Mouse (Mus musculus): ENCODE data around the gene Gsk3a. TPM values are rescaled to one million over a fixed set of nuclear protein-coding genes. Genes with fewer than 3 reads are reported as not detected.

Gsk3a gene
- polyA plus RNA-seq, 1 experiment from 2014 or later, result 13.0 TPM

DNA sequence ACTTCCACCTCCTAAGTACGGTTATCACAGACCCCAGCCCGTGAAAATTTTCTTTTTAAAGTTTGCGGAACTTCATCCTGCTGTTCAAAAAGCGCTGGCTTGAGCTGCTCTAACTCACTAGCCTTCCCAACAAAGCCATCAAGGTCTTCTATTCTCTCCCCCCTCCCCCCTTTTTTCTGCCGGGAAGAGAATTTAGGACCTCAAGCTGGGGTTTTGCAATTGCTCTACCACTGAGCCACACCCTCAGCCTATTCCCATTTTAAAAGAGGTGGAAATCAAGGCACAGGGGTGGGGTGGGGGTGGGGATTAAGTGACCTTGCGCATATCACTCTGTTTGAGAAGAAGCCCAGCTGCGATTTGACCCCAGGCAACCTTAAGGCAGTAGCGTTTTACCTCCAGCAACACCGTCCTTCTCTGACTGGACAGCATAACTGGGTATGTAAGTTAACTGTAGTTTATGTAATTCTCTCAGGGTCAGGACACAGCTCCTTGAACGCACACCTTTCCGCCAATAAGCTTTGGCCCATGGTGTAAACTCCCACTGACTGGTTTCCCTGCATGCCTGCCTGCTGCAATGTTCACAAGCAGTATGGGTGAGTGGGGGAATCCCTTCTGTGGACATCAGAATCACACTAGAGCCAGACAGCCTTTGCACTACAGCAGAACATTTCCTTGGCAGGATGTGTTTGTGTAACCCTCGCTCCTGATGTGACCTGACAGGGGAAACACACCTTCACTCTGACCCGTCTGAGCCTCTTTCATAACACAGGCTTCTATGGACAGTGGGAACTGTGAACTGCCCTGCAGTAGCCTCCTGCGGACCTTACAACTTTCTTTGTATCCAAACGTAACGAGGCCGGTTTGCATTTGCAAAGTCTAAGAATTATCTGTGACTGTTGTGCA is 26.6 kb upstream of the Gsk3a start:
- Histone ChIP-seq H3K9ac (no peak overlapping the region), H3K27me3 (replicated peaks) (no peaks in the 10 kb centered on the region), H3K4me3 (no peak overlapping the region), H3K4me2 (no peak overlapping the region), H3K9me3 (replicated peaks) (no peaks in the 10 kb centered on the region), H3K36me3 (no peaks in the 10 kb centered on the region), H3K4me1 (peaks cover 37% of the 10 kb centered on the region), H3K27ac (no peak overlapping the region)
- no peak for ATAC-seq
- 46% methylated on average over 17 of the region's 17 CpGs for WGBS (ENCODE audit: insufficient replicate concordance)

DNA sequence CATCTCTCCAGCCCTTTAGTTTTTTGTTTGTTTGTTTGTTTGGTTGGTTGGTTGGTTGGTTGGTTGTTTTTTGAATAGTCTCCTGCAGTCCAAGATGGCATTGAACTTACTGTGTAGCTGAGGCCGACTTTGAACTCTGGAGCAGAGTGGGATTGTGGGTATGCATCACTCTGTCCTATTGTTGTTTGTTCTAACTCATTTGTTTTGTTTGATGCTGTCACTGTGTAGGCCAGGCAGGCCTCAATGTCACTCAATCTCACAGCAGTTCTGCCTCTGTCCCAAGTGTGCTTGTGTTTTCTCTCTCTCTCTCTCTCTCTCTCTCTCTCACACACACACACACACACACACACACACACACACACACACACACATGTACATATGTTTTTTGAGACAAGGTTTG is 24.2 kb upstream of the Gsk3a start:
- ATAC-seq, result no peak
- 59% methylated on average over 1 of the region's 1 CpGs for WGBS (ENCODE audit: insufficient replicate concordance)
- no peak overlapping the region for H3K27ac ChIP-seq
- H3K4me3 ChIP-seq, result no peak overlapping the region
- H3K27me3 ChIP-seq (replicated peaks), result no peaks in the 10 kb centered on the region
- peaks cover 27% of the 10 kb centered on the region for H3K4me1 ChIP-seq
- H3K4me2 ChIP-seq, result no peak overlapping the region
- H3K9me3 ChIP-seq (replicated peaks), result no peaks in the 10 kb centered on the region
- H3K36me3 ChIP-seq, result no peaks in the 10 kb centered on the region
- no peak overlapping the region for H3K9ac ChIP-seq

DNA sequence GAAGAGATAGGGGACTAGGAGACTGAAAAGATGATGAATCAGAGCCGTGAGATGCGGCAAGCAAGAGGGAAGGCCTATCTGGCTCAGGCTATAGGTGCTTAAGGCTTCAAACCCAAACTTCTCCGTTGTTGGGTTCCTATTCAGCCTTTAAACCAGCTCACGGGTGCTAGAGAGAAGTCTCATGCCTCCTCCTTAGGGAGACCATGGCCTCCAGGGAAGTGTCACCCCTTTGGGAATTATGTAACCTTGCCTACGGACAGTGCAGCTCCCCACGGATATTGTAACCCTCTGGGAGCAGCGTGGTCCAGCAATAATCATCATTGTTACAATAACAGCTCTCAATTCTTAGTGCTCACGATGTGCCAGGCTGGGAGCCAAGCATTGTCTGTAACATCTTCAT is 14.2 kb upstream of the Gsk3a start:
- peaks cover 46% of the 10 kb centered on the region for H3K4me1 ChIP-seq
- H3K36me3 ChIP-seq, result no peaks in the 10 kb centered on the region
- 38% methylated on average over 8 of the region's 8 CpGs for WGBS (ENCODE audit: insufficient replicate concordance)
- 0 out of 2 replicates have a peak overlapping the region, but pooled peaks have one; percentile 65 for H3K27ac ChIP-seq
- no peaks in the 10 kb centered on the region for H3K9me3 ChIP-seq (replicated peaks)
- H3K4me2 ChIP-seq, result peak overlapping the region; percentile 100
- ATAC-seq, result no peak
- H3K27me3 ChIP-seq (replicated peaks), result 0 out of 2 replicates have a peak, but pooled peaks cover 8% of the 10 kb centered on the region
- peak overlapping the region; percentile 91; the same call in 1 of the 2 replicates for H3K9ac ChIP-seq
- H3K4me3 ChIP-seq, result no peak overlapping the region; the same call in 1 of the 2 replicates

GRCm38 (mm10) chr7:25251071-25251791 is 13.6 kb upstream of the Gsk3a start:
- Histone ChIP-seq H3K4me3 (peak overlapping the region; percentile 75), H3K27ac (peak overlapping the region; percentile 65), H3K4me1 (peaks cover 52% of the 10 kb centered on the region), H3K27me3 (replicated peaks) (0 out of 2 replicates have a peak, but pooled peaks cover 8% of the 10 kb centered on the region), H3K9ac (peak overlapping the region; percentile 91), H3K4me2 (peak overlapping the region; percentile 100), H3K36me3 (peaks cover 5% of the 10 kb centered on the region; the same call in 1 of the 2 replicates), H3K9me3 (replicated peaks) (no peaks in the 10 kb centered on the region)
- 9% methylated on average over 22 of the region's 22 CpGs for WGBS (ENCODE audit: insufficient replicate concordance)
- peak; percentile 13; the same call in 1 of the 2 replicates for ATAC-seq

DNA sequence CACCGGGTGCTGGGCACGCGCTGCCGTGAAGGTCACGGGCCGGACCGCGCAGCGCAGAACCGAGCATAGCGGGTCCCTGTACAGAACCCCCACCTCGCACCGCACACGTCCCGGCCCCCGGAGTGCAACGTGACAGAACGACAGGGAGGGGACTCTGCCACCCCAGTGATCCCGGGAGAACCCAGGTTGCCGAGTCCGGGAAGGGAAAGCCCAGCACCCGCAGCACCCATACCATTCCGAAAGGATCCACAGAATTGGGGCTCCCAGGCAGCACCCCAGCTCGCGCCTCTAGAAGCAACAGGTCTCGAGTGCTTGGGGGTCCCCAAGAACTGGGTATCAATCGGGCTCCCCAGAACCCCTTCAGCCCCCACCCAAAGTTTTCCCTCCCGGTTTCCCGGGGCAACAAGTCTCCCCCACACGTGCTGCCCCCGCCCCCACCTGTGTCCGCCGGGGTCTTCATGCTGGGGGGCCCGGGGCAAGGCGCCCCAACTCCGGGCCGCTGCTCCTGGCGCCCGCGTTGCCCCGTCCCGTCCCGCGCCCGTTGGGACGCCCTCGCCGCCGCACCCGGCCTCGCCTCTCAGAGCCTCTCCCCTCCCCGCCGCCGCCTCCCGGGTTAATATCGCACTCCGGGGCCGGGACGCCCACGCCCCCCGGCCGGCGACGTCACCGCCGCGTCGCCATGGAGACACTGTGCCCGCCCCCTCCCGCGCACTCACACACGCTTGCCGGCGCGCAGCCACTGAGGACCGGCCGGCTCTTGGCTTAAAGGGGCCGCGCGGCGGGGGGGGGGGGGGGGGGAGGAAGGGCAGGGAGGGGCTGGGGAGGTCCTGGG is 12.7 kb upstream of the Gsk3a start, which contains the start of gene Erf:
Gene Erf, minus strand, starts transcription at position 621 of the 832 bp plus-strand sequence.
- Histone ChIP-seq H3K27ac (peak within 1 kb of the TSS; percentile 88), H3K9ac (peak within 1 kb of the TSS; percentile 91), H3K36me3 (peaks cover 13% of the 10 kb centered on the region), H3K4me1 (peaks cover 60% of the 10 kb centered on the region), H3K27me3 (replicated peaks) (0 out of 2 replicates have a peak, but pooled peaks cover 8% of the 10 kb centered on the region), H3K9me3 (replicated peaks) (no peaks in the 10 kb centered on the region), H3K4me3 (peak within 1 kb of the TSS; percentile 75), H3K4me2 (peak within 1 kb of the TSS; percentile 100)
- ATAC-seq, result peak; percentile 82
- WGBS (ENCODE audit: insufficient replicate concordance), result 1% methylated on average over 67 of the region's 81 CpGs

DNA sequence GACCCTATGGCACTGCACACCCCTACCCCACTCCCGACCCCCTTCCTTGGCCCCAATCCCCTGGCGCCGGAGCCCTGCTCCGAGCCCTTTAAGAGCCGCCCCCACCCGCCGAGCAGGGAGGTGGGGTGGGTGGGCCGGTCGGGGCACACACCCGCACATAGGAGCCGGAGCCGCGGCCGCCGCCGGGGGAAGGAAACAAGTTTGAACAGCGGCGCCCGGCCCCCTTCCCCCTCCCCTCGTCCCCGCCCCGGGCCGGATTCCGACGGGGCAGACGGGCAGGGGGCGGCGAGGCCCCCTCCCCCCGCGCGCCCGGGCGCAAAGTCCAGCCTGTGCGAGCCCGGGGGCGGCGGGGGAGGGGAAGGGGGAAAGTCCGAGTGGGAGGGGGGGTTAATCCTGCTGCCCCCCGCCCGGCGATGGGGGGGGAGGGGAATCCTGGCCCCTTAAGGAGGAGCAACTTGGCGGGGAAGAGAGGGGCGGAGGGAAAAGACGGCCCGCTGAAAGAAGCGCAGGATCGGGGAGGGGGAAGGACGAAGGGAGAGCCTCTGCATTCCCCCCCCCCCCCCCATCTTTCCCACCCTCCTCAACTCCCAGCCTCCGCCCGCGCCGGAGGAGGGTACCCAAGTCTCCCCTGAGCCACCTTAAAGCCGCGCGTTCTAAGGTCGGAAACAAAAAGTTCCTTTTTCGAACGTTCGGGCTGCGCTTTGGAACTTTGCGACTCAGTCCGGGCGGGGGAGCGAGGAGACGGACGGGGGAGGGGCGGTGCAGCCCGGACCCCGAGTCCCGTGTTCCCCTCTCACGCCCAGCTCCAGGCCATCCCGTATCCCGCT is 11.9 kb upstream of the Gsk3a start:
- peak; percentile 46 for ATAC-seq
- 0 out of 2 replicates have a peak, but pooled peaks cover 5% of the 10 kb centered on the region for H3K27me3 ChIP-seq (replicated peaks)
- H3K4me2 ChIP-seq, result peak overlapping the region; percentile 100
- no peaks in the 10 kb centered on the region for H3K9me3 ChIP-seq (replicated peaks)
- peaks cover 22% of the 10 kb centered on the region for H3K36me3 ChIP-seq
- H3K27ac ChIP-seq, result peak overlapping the region; percentile 88
- WGBS (ENCODE audit: insufficient replicate concordance), result under 1% methylated on average over 49 of the region's 73 CpGs
- H3K4me1 ChIP-seq, result peaks cover 65% of the 10 kb centered on the region
- H3K9ac ChIP-seq, result peak overlapping the region; percentile 91
- peak overlapping the region; percentile 75 for H3K4me3 ChIP-seq

DNA sequence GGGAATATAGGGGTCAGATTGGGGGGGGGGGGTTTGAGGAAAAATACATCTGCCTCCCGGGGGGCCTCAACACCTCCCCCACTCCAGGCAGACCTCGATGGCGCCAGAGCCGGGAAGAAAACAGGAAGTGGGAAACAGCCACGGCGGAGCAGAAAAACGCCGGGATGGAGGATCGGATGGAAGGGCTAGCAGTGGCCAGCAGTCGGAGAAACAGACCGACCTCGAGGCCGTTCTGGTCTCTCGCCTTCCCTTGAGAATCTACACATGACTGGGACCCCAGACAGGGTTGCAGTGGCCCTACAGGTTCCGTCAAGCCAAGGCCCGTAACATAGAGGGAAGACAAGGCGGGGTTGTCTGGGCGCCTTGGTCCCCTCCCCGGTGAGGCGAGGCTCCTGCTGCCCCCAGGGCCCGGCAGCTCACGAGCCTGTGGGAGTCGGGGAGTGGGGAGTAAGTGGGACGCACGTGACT is 11.2 kb upstream of the Gsk3a start:
- peak overlapping the region; percentile 75 for H3K4me3 ChIP-seq
- H3K4me1 ChIP-seq, result peaks cover 65% of the 10 kb centered on the region
- peak overlapping the region; percentile 91 for H3K9ac ChIP-seq
- H3K4me2 ChIP-seq, result peak overlapping the region; percentile 100
- WGBS (ENCODE audit: insufficient replicate concordance), result 2% methylated on average over 25 of the region's 25 CpGs
- no peaks in the 10 kb centered on the region for H3K27me3 ChIP-seq (replicated peaks)
- peaks cover 28% of the 10 kb centered on the region for H3K36me3 ChIP-seq
- H3K27ac ChIP-seq, result peak overlapping the region; percentile 88
- H3K9me3 ChIP-seq (replicated peaks), result no peaks in the 10 kb centered on the region
- peak; percentile 10 for ATAC-seq

DNA sequence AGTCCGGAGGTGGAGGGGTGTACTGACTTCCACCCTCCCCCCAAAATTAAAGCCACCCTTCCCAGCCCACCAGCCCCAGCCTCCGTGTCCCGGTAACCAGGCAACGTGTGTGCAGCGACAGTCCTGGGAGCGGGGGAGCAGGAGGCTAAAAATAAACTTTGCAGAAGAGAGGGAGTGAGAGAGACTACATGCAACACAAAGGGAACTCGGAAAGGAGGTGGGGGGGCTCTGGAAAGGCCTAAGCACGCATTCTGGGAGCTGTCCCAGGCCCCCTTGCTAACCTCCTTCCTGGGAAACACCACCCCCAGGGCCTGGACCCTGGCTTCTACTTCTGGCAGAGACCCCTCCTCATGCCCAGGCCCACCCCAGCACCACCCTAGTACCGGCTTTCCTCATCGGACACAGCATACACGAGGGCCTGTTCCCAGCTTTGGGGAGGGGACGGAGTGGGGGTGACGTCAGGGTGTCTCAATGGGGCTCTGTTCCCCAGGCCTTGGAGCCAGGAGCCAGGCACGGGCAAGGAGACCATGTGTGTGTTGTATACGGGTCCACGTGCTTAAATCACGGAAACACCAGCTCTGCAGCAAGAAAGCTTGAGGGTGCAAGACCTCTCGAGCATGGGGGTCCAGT is 10.5 kb upstream of the Gsk3a start:
- Histone ChIP-seq H3K9me3 (replicated peaks) (no peaks in the 10 kb centered on the region), H3K27ac (peak overlapping the region; percentile 88), H3K4me2 (peak overlapping the region; percentile 100), H3K27me3 (replicated peaks) (no peaks in the 10 kb centered on the region), H3K36me3 (peaks cover 36% of the 10 kb centered on the region), H3K4me1 (peaks cover 65% of the 10 kb centered on the region), H3K4me3 (peak overlapping the region; percentile 75), H3K9ac (peak overlapping the region; percentile 91)
- no peak for ATAC-seq
- 8% methylated on average over 18 of the region's 18 CpGs for WGBS (ENCODE audit: insufficient replicate concordance)

- H3K9ac ChIP-seq, result no peak overlapping the region
- H3K4me2 ChIP-seq, result peak overlapping the region; percentile 100
- H3K4me3 ChIP-seq, result peak overlapping the region; percentile 75
- peak overlapping the region; percentile 46; the same call in 1 of the 2 replicates for H3K27ac ChIP-seq
- H3K27me3 ChIP-seq (replicated peaks), result no peaks in the 10 kb centered on the region
- WGBS (ENCODE audit: insufficient replicate concordance), result 35% methylated on average over 3 of the region's 3 CpGs
- peaks cover 42% of the 10 kb centered on the region for H3K36me3 ChIP-seq
- no peaks in the 10 kb centered on the region for H3K9me3 ChIP-seq (replicated peaks)
- peaks cover 65% of the 10 kb centered on the region for H3K4me1 ChIP-seq
- no peak for ATAC-seq
Measured at GRCm38 (mm10) chr7:25247498-25247897, 9.8 kb upstream of the Gsk3a start.

GRCm38 (mm10) chr7:25246759-25247137 is 9.1 kb upstream of the Gsk3a start:
- Histone ChIP-seq H3K27ac (peak overlapping the region; percentile 49; the same call in 1 of the 2 replicates), H3K4me1 (peaks cover 60% of the 10 kb centered on the region)

More at GRCm38 (mm10) chr7:25246759-25247137, 9.1 kb upstream of the Gsk3a start:
- H3K36me3 ChIP-seq, result peaks cover 45% of the 10 kb centered on the region
- no peaks in the 10 kb centered on the region for H3K9me3 ChIP-seq (replicated peaks)
- 0 out of 2 replicates have a peak overlapping the region, but pooled peaks have one; percentile 75 for H3K4me3 ChIP-seq
- H3K9ac ChIP-seq, result no peak overlapping the region
- H3K27me3 ChIP-seq (replicated peaks), result no peaks in the 10 kb centered on the region
- WGBS (ENCODE audit: insufficient replicate concordance), result 58% methylated on average over 4 of the region's 4 CpGs
- peak overlapping the region; percentile 100 for H3K4me2 ChIP-seq
- no peak for ATAC-seq

Data from liver, embryonic 12.5 days (tissue).